Mouse (Mus musculus) limb, embryonic 15.5 days (tissue): Measurements from ENCODE around the gene Nell1. TPM values are rescaled to one million over a fixed set of nuclear protein-coding genes. Genes with fewer than 3 reads are reported as not detected.

Source experiments
- ATAC-seq: fragments of 200-750 bp; cut with Nextera tagmentation; 2 replicates; pipeline ENCODE4 v1.8.0; 2017; ENCODE audit warnings: low read depth, moderate TSS enrichment; ENCODE audit not compliant: insufficient number of reproducible peaks, low FRiP score, low TSS enrichment
- H3K27ac ChIP-seq: fragments of 300-500 bp; sonication (generic); 2 replicates; pipeline ENCODE4 v1.5.1; 2015; ENCODE audit warnings: moderate library complexity, mild to moderate bottlenecking, inconsistent platforms
- H3K27me3 ChIP-seq: fragments of 300-500 bp; sonication (generic); 2 replicates; pipeline ENCODE4 v1.6.1; 2015; ENCODE audit warnings: inconsistent platforms
- H3K36me3 ChIP-seq: fragments of 300-500 bp; sonication (generic); 2 replicates; pipeline ENCODE4 v1.6.1; 2015; ENCODE audit warnings: inconsistent platforms
- H3K4me1 ChIP-seq: fragments of 300-500 bp; sonication (generic); 2 replicates; pipeline ENCODE4 v1.6.1; 2015; ENCODE audit warnings: inconsistent platforms
- H3K4me2 ChIP-seq: fragments of 300-500 bp; sonication (generic); 2 replicates; pipeline ENCODE4 v1.6.1; 2015; ENCODE audit warnings: mild to moderate bottlenecking, inconsistent platforms
- H3K4me3 ChIP-seq: fragments of 300-500 bp; sonication (generic); 2 replicates; pipeline ENCODE4 v1.5.1; 2015; ENCODE audit warnings: mild to moderate bottlenecking, inconsistent platforms
- H3K9ac ChIP-seq: fragments of 300-500 bp; sonication (generic); 2 replicates; pipeline ENCODE4 v1.6.1; 2015; ENCODE audit warnings: inconsistent platforms
- H3K9me3 ChIP-seq: fragments of 300-500 bp; sonication (generic); 2 replicates; pipeline ENCODE4 v1.6.1; 2016; ENCODE audit warnings: inconsistent platforms
- WGBS: fragments of 180-500 bp; shearing (Covaris S2); methylation state at CpG from one replicate; pipeline ENCODE4 v1.1.7; 2015; 5-methylcytosine and 5-hydroxymethylcytosine counted together
- polyA plus RNA-seq: library from polyadenylated mRNA; unstranded; fragments of >200 nt; fragmentation: Nextera tagmentation; extraction: Ambion mirVana; gene quantifications from 2 replicates; pipeline ENCODE4 v1.2.1, GENCODE M21; 2015

Gene Nell1
- polyA plus RNA-seq, 1 experiment from 2014 or later = 3.8 TPM

- H3K27me3 ChIP-seq = no peaks in the 10 kb centered on the region
- H3K4me2 ChIP-seq = no peak overlapping the region
- H3K4me3 ChIP-seq = no peak overlapping the region
- no peak for ATAC-seq
- WGBS = 20% methylated on average over 2 of the region's 2 CpGs
- no peak overlapping the region for H3K27ac ChIP-seq
- no peak overlapping the region for H3K9ac ChIP-seq
- no peaks in the 10 kb centered on the region for H3K4me1 ChIP-seq
- H3K9me3 ChIP-seq = no peaks in the 10 kb centered on the region
- H3K36me3 ChIP-seq = no peaks in the 10 kb centered on the region
Measured at GRCm38 (mm10) chr7:50362039-50362438, 387.4 kb downstream of the Nell1 start.

DNA sequence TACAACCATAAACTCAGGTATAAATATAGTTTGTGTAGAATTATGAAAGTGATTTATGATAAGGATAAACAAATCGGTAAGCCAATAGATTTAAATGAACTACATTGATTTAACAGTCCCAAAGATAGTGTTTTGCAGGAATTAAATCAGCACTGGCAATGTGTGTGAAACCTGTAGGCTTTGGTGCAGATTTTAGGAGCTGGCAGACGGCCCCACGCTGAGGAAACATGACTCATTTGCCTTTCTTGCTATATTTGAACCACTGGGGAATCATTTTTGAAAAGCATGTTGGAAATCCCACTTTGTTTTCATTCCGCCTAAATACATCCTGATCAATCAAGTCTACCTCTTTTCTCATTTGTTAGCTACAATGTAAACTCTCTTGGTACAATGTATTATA, 400.2 kb downstream of the Nell1 start:
- Histone ChIP-seq H3K4me2 (no peak overlapping the region), H3K27ac (no peak overlapping the region), H3K4me3 (no peak overlapping the region), H3K36me3 (no peaks in the 10 kb centered on the region), H3K9ac (no peak overlapping the region), H3K9me3 (no peaks in the 10 kb centered on the region), H3K27me3 (no peaks in the 10 kb centered on the region), H3K4me1 (no peaks in the 10 kb centered on the region)
- no peak for ATAC-seq
- 71% methylated on average over 4 of the region's 4 CpGs for WGBS

DNA sequence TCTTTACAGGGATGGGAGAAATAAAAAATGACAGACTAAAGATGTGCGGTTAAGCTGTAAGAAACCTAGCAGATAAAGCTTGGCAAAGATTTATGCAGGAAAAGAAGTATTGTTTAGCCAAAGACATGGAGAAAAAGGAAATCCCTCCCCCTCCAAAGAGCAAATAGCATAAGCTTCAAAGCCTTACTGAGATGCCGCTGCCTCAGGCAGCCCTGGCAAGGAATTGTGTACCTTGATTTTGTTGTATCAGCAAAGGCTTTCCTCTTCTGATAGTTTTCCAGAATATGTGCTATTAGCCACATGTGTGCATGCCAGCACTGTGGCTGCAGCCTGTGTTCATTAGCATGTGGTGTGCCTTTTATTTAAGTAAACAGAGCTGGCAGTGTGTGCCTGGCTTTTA, 435.8 kb downstream of the Nell1 start:
- Histone ChIP-seq H3K4me2 (no peak overlapping the region), H3K9ac (no peak overlapping the region), H3K27me3 (no peaks in the 10 kb centered on the region), H3K9me3 (no peaks in the 10 kb centered on the region), H3K36me3 (no peaks in the 10 kb centered on the region), H3K4me1 (no peaks in the 10 kb centered on the region), H3K4me3 (no peak overlapping the region), H3K27ac (no peak overlapping the region)
- ATAC-seq = no peak
- 51% methylated on average over 2 of the region's 2 CpGs for WGBS

DNA sequence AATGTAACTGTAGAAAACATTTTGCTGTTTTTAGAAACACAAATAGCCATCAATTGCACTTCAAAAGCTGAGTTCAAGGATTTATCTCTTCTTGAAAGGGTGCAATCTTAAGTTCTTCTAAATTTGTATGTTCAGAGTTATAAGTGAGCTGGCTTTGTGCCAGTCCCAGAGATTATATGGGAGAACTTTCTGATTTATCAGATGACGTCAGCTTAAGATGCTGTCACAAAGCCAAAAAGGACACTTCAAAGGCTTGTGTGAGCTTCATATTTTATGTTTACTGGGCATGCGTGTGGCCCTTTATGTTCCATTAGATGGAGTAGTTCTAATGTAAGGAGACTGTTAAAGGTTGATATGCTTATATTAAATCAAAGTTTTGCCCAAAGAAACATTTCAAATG, 445.3 kb downstream of the Nell1 start:
- no peak overlapping the region for H3K4me3 ChIP-seq
- no peaks in the 10 kb centered on the region for H3K36me3 ChIP-seq
- no peaks in the 10 kb centered on the region for H3K9me3 ChIP-seq
- ATAC-seq = no peak
- 43% methylated on average over 2 of the region's 2 CpGs for whole genome bisulfite sequencing
- no peak overlapping the region for H3K27ac ChIP-seq
- H3K27me3 ChIP-seq = no peaks in the 10 kb centered on the region
- no peak overlapping the region for H3K4me2 ChIP-seq
- no peaks in the 10 kb centered on the region for H3K4me1 ChIP-seq
- no peak overlapping the region for H3K9ac ChIP-seq

- Histone ChIP-seq H3K9ac (no peak overlapping the region), H3K27me3 (no peaks in the 10 kb centered on the region), H3K4me3 (no peak overlapping the region), H3K9me3 (no peaks in the 10 kb centered on the region), H3K27ac (no peak overlapping the region), H3K36me3 (no peaks in the 10 kb centered on the region), H3K4me1 (no peaks in the 10 kb centered on the region), H3K4me2 (no peak overlapping the region)
- ATAC-seq = no peak
- 92% methylated on average over 1 of the region's 1 CpGs for WGBS
Measured at GRCm38 (mm10) chr7:50422422-50423195, 447.9 kb downstream of the Nell1 start.

GRCm38 (mm10) chr7:50429725-50430124, 455.1 kb downstream of the Nell1 start:
- Histone ChIP-seq H3K27me3 (no peaks in the 10 kb centered on the region), H3K4me2 (no peak overlapping the region), H3K36me3 (no peaks in the 10 kb centered on the region), H3K4me3 (no peak overlapping the region), H3K9ac (no peak overlapping the region), H3K27ac (no peak overlapping the region), H3K9me3 (no peaks in the 10 kb centered on the region), H3K4me1 (no peaks in the 10 kb centered on the region)
- 76% methylated on average over 5 of the region's 5 CpGs for WGBS
- no peak for ATAC-seq

DNA sequence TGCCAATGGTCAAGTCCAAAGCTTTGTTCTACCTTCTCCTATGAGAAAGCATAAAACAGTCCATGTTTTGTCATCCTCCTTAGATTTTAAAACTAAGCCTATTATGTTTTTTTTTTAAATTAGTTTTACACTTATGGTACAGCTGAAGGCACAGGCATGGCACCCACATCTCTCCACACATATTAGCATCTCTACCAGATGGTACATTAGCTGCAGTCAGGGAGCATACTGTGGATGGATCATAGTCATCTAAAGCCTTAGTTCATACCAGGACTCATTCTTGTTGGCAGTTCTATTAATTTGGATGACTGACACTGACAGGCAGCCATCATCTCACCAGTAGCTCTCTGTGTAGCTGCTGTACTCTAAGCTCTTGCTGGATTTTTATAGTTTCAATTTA, 466.6 kb downstream of the Nell1 start:
- ATAC-seq = no peak
- no peaks in the 10 kb centered on the region for H3K27me3 ChIP-seq
- no peak overlapping the region for H3K27ac ChIP-seq

GRCm38 (mm10) chr7:50447316-50447715, 472.7 kb downstream of the Nell1 start:
- H3K4me1 ChIP-seq = no peaks in the 10 kb centered on the region
- no peaks in the 10 kb centered on the region for H3K9me3 ChIP-seq
- ATAC-seq = no peak
- H3K36me3 ChIP-seq = no peaks in the 10 kb centered on the region
- no peak overlapping the region for H3K4me3 ChIP-seq
- H3K27me3 ChIP-seq = no peaks in the 10 kb centered on the region
- H3K4me2 ChIP-seq = no peak overlapping the region
- no peak overlapping the region for H3K27ac ChIP-seq
- H3K9ac ChIP-seq = no peak overlapping the region
- WGBS = 42% methylated on average over 4 of the region's 4 CpGs

More for the DNA sequence above, 466.6 kb downstream of the Nell1 start:
- Histone ChIP-seq H3K9ac (no peak overlapping the region), H3K4me3 (no peak overlapping the region), H3K4me1 (no peaks in the 10 kb centered on the region), H3K9me3 (no peaks in the 10 kb centered on the region), H3K4me2 (no peak overlapping the region), H3K36me3 (no peaks in the 10 kb centered on the region)

DNA sequence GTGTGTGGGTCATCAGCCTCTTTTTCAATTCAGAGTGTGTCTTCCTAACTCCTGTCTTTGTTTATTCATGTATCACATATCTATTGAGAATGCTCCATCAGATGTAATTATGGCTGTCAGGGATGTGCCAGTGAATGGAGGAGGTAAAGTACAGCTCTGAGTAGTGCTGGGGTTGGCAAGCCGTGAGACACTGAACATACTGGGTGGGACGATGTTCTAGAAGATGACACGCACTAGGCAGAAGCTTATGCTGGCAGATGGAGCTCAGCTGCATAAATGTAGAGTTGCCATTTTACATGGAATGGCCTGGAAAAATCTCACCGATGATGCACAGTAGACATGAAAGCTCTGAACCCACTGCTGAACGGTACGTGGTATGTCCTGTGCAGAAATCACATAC, 493.1 kb downstream of the Nell1 start:
- Histone ChIP-seq H3K9me3 (no peaks in the 10 kb centered on the region), H3K9ac (no peak overlapping the region), H3K4me1 (no peaks in the 10 kb centered on the region), H3K4me3 (no peak overlapping the region), H3K36me3 (no peaks in the 10 kb centered on the region), H3K4me2 (no peak overlapping the region), H3K27me3 (no peaks in the 10 kb centered on the region), H3K27ac (no peak overlapping the region)
- no peak for ATAC-seq
- 90% methylated on average over 6 of the region's 6 CpGs for WGBS

DNA sequence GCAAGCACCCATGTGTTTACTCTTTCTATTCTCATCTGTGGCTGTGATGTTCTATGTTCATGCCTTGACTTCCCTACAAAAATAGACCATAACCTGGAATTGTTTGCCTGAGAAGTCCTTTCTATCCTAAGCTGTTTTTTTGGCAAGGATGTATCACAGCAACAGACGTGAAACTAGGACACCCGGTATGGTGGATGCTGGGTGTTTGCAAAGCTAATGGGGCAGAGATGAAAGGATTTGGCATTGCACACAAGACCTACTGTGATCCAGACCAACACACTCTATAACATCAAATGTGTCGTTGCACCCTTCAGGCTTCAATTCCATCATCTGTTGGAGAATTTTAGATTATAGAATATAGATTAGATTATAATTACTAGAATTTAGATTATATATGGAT, 495.9 kb downstream of the Nell1 start:
- no peaks in the 10 kb centered on the region for H3K9me3 ChIP-seq
- 89% methylated on average over 3 of the region's 3 CpGs for WGBS
- no peak overlapping the region for H3K4me3 ChIP-seq
- no peak overlapping the region for H3K9ac ChIP-seq
- no peaks in the 10 kb centered on the region for H3K36me3 ChIP-seq
- no peak for ATAC-seq
- H3K4me2 ChIP-seq = no peak overlapping the region
- H3K27ac ChIP-seq = no peak overlapping the region
- no peaks in the 10 kb centered on the region for H3K4me1 ChIP-seq
- H3K27me3 ChIP-seq = no peaks in the 10 kb centered on the region

DNA sequence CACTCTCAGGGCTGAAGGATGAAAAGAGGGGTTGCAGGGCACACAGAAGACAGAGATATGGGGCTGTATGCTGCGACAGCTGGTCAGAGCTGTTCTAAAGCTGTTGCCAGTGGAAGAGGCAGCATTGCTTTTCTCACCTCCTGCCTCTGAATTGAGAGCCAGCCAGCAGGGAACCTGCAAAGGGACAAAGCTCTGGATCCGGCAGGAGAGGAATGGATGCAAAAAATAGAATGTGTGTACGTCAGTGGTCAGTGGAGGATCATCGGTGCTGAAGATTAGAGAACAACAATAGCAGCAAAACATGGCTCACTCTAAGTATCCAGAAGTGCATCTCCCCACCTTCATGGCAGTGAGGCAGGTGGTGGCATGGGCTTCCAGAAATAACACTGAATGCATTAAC, 507.3 kb downstream of the Nell1 start:
- Histone ChIP-seq H3K27me3 (no peaks in the 10 kb centered on the region), H3K36me3 (no peaks in the 10 kb centered on the region), H3K9me3 (no peaks in the 10 kb centered on the region), H3K27ac (no peak overlapping the region), H3K4me3 (no peak overlapping the region), H3K4me2 (no peak overlapping the region), H3K9ac (no peak overlapping the region), H3K4me1 (no peaks in the 10 kb centered on the region)
- 75% methylated on average over 4 of the region's 4 CpGs for WGBS
- ATAC-seq = no peak

DNA sequence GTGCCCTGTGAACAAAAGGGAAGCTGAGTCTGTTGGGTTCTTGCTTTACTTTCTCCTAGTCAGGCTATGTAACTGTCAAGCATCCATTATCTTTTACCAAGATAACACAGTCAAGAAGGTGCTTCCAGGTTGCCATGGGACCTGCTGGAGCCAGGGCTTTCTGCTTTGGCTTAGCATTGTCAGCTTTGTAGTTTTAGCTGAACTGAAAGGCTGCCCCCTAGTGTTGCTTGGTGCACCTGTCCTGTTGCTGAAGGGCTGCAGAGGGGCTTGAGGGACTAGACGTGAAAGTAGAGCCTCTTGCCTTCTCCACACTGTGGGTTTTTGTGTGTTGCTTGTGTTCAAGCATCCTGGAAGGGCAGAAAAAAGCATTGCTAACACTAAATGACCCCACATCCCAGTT, 510.6 kb downstream of the Nell1 start:
- Histone ChIP-seq H3K27me3 (no peaks in the 10 kb centered on the region), H3K9me3 (no peaks in the 10 kb centered on the region), H3K4me1 (no peaks in the 10 kb centered on the region), H3K27ac (no peak overlapping the region), H3K36me3 (no peaks in the 10 kb centered on the region), H3K9ac (no peak overlapping the region), H3K4me2 (no peak overlapping the region), H3K4me3 (no peak overlapping the region)
- WGBS = 7% methylated on average over 1 of the region's 1 CpGs
- no peak for ATAC-seq

GRCm38 (mm10) chr7:50486884-50487420, 512.3 kb downstream of the Nell1 start:
- Histone ChIP-seq H3K9ac (no peak overlapping the region), H3K4me3 (no peak overlapping the region), H3K27me3 (no peaks in the 10 kb centered on the region), H3K27ac (no peak overlapping the region), H3K4me2 (no peak overlapping the region), H3K9me3 (no peaks in the 10 kb centered on the region), H3K36me3 (no peaks in the 10 kb centered on the region), H3K4me1 (no peaks in the 10 kb centered on the region)
- WGBS = 78% methylated on average over 4 of the region's 4 CpGs
- no peak for ATAC-seq
